Mouse (Mus musculus): ENCODE measurements at regions not wholly inside any gene's neighbourhood (a gene's known extent, or its start where the extent isn't known, plus 50 kb on each side); places are given as distances from the start of the nearest gene placed in this dataset.

DNA sequence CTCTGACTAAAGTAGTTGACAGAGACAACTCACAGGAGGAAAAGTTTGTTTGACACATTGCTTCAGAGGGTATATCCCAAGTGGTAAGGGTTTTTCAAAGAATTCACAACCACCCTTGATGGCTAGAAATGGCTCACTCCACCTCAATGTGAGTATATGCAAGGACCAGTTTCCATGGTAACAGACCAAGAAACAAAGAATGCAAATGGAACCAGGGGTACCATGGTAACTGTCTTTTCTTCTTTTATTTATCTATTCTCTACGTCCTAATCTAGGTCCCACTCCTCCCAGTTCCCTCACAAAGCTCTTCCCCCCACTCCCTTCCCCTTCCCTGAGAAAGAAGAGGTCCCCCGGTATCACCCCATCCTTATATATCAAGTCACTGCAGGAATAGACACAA lies 57.5 kb downstream of the Ins1 start:
- no peak for DNase-seq

DNA sequence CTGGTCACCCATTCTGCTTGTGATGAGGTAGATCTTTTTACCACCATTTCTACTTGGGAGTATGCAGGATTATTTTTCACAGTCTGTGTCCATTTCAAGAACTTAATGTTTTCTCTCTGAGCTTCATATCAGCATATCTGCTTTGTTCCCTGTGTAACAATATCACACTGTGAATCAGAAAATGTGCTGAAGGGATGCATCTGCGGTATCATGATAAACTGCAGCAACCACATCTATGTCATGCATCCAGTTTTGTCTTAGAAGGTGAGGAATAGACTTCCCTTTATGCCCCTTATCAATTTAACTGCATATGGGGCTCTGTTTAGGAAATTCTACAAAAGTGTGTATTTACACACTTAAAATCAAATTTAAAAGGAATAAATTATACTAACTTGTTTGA lies 67.3 kb downstream of the Ins1 start:
- no peak for DNase-seq

DNA sequence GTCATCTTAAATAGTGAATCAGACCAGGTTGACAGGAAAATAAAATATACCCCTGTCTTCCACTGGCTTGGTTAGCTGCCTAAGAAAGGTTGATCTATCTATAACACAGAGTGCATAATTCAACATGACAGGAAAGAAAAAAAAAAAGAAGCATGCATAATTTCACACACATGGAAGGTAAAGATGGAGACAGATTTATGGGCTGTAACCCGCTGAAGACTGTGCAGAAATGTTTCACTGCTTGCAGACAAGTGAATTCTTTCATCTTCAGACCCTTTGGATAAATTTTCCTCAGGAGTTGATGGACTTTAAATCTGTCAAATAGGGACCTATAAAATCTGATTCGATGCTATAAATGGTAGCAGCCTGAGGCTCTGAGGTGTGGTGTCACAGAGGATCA lies 91.1 kb downstream of the Ins1 start:
- peak; percentile 48 for DNase-seq

DNA sequence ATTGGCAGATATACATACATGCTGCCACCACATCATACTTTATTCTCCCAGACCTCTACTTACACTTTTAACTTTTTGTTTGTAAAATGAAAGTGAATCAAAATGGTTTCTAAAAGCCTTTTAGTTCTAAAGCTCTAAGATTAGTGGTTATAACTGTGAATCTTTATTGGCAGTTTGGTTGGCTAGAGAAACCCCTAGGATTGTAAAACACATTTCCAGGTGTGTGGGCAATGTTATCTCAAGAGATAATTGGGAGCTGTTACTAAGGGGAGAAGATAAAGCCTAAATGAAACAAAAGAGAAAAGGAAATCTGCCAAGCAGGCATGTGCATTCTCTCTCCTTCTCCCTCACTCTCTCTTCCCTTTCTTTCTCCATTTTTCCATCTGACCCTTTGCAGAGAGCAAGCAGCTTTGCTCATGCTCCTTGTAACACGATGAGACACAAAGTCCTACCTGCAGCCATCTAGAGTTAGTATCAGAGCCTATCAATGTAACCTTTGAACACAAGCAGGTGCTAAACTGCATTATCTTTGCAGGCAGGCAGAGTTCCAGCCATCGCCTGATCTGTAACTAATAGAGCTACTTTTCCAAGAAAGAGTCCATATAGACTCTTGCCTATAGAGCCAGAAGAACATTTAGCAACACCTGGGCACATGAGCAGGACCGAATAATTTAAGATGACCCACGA lies 110.9 kb downstream of the Ins1 start:
- DNase-seq = no peak

DNA sequence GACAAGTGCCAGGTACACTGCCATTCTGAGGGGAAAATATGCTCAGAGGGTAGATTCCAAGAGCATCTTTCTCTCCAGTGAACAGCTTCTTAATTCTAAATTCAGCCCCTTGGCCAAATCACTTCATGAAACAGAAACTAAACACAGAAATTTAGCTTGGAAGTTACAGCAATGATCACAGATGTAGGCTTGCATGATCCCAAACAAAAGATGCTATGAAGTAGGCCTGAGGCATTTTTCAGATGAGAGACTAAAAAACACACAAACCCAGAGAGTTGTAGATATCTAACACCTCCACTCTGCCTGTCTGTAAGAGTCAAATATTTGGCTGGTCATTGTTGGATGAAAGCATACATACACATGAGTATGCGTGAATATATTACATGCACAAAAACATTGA lies 142.6 kb downstream of the Ins1 start:
- no peak for DNase-seq

DNA sequence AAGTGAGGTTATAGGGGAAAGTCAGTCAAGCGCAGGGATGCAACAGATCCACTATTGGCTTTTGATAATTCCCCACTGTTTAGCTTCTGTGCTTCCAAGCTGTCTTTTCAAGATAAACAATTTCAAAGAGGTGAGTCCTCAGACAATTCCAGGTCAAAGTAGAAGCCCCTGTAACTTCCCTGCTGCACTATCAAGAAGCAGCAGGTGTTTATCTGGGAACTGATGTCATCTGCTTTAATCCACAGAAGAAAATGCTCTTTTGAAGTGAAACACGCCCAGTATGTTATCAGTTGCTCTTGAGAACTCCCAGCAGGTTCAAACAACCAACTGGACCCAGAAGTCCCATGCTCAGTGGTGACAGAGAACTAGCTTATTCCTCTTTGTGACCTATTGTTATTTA lies 164.7 kb downstream of the Ins1 start:
- DNase-seq = no peak

DNA sequence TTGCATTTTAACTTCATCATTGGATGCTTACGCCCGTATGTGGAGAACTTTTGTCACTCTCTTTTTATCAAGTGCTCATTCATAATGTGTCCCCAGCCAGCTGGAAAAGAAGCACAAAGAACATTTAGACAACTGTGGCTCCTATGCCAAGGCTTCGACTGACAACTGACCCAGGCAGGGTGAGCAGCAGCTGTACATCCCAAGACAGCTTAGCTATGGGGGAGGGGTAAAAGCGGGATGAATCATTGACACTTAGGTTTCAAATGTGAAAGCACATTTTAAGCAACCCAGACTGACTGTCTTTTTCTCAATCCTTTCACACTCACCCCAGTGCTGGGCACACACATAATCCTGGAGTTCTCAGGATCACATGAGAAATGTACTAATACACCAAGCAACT lies 178.4 kb downstream of the Ins1 start:
- DNase-seq = no peak

DNA sequence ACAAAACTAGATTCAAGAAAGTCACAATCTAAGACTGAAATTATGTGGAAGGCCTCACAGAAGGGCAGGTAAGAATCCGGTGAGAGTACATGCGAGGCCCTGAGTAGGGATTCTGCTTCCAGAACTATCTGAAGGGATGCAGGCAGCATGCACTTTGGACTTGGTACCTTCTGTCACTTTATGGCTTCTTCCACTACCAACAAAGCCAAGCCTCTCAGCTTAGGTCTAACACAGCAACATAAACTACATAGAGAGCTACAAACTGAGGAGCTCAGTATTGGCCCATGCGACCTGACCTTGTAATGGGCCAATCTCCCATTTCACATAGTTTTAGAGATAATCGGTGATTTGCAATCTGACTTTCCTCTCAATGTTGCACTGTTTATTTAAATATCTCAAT lies 184.8 kb downstream of the Ins1 start:
- no peak for DNase-seq

DNA sequence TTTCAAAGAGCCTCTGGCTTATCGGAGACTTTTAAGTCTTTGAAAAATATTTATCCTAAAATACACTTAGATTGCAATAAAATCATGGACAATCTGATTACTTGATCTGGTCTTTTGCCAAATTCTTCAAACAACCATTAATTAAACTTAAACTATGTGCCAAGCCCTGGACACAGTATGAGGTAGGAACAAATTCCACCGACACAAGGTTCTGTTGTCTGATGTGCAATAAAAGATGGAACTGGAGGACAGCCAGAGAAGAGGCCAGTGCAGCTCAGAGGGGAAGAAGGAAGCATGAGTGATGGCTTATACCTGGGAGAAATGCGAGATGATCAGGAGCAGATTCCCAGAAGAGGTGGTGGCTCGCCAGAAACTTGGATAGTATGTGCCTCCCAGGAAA lies 185.3 kb downstream of the Ins1 start:
- DNase-seq = no peak
